Comparison of ENCODE assay signal across 9 mouse cellular contexts in genomic region chr6:140337083-140337491, GRCm38 (mm10).
A peak's percentile ranks its signal among the peaks of the same experiment; 100 is the strongest.
DNase-seq lines count a peak whose midpoint lies in the region; ATAC-seq lines count a peak whose summit lies in the region.
"Had no signal": no experiment of that assay in that cellular context is flagged by ENCODE, and none has a peak within 500 bp of the region (broad histone marks: within the 10 kb centered on the region; RNA-seq: fewer than 3 reads in every experiment).

No protein-coding gene starts in this region.

- 0 out of 2 replicates have a peak, but pooled peaks have one; percentile 35 for ATAC-seq in hindbrain, embryonic 15.5 days (ENCODE audit: low FRiP score, low read depth)
- ATAC-seq in neural tube, embryonic 15.5 days (ENCODE audit: low FRiP score): no peak

- no peaks in the 10 kb centered on the region for H3K9me3 ChIP-seq in embryonic facial prominence, embryonic 10.5 days
- H3K9me3 ChIP-seq in hindbrain, embryonic 15.5 days: no peaks in the 10 kb centered on the region
- H3K9me3 ChIP-seq in neural tube, embryonic 15.5 days (replicated peaks): no peaks in the 10 kb centered on the region

- H3K27ac ChIP-seq in embryonic facial prominence, embryonic 10.5 days (replicated peaks): peak overlapping the region; percentile 86
- 0 out of 2 replicates have a peak overlapping the region, but pooled peaks have one; percentile 41 for H3K27ac ChIP-seq in hindbrain, embryonic 15.5 days (replicated peaks)
- 0 out of 2 replicates have a peak overlapping the region, but pooled peaks have one; percentile 13 for H3K27ac ChIP-seq in neural tube, embryonic 15.5 days (replicated peaks)
- H3K27ac ChIP-seq: left cerebral cortex, adult 2 months had no signal

- H3K36me3 ChIP-seq in embryonic facial prominence, embryonic 10.5 days (replicated peaks): no peaks in the 10 kb centered on the region
- no peaks in the 10 kb centered on the region for H3K36me3 ChIP-seq in hindbrain, embryonic 15.5 days
- no peaks in the 10 kb centered on the region for H3K36me3 ChIP-seq in neural tube, embryonic 15.5 days

- H3K9ac ChIP-seq in hindbrain, embryonic 15.5 days: no peak overlapping the region
- no peak overlapping the region for H3K9ac ChIP-seq in neural tube, embryonic 15.5 days (replicated peaks)

- H3K4me2 ChIP-seq in hindbrain, embryonic 15.5 days: 0 out of 2 replicates have a peak overlapping the region, but pooled peaks have one; percentile 48
- H3K4me2 ChIP-seq in neural tube, embryonic 15.5 days: peak overlapping the region; percentile 49; the same call in 1 of the 2 replicates

- peak; percentile 46 to 63 for DNase-seq in kidney, postnatal 4 days
- no peak for DNase-seq in kidney, adult 9 months
- DNase-seq in embryonic facial prominence, embryonic 10.5 days (ENCODE audit: low spot score): peak; percentile 61
- no peak for DNase-seq in adrenal gland, adult 2 months
- DNase-seq in cerebellum, postnatal 36 days: no peak
- no peak for DNase-seq in left cerebral cortex, adult 9 months (ENCODE audit: low spot score in 2 of 2)

- H3K4me1 ChIP-seq in embryonic facial prominence, embryonic 10.5 days: peaks cover 47% of the 10 kb centered on the region
- peaks cover 23% of the 10 kb centered on the region for H3K4me1 ChIP-seq in hindbrain, embryonic 15.5 days (replicated peaks)
- H3K4me1 ChIP-seq in neural tube, embryonic 15.5 days: peaks cover 28% of the 10 kb centered on the region

- no peaks in the 10 kb centered on the region for H3K27me3 ChIP-seq in embryonic facial prominence, embryonic 10.5 days (replicated peaks; ENCODE audit: low read depth, poor library complexity, severe bottlenecking)
- no peaks in the 10 kb centered on the region for H3K27me3 ChIP-seq in hindbrain, embryonic 15.5 days
- no peaks in the 10 kb centered on the region for H3K27me3 ChIP-seq in neural tube, embryonic 15.5 days (replicated peaks)

- peak overlapping the region; percentile 28; the same call in 1 of the 2 replicates for H3K4me3 ChIP-seq in embryonic facial prominence, embryonic 10.5 days
- no peak overlapping the region for H3K4me3 ChIP-seq in hindbrain, embryonic 15.5 days
- H3K4me3 ChIP-seq in neural tube, embryonic 15.5 days (replicated peaks): no peak overlapping the region

- WGBS in embryonic facial prominence, embryonic 10.5 days: 0% methylated on average over 3 of the region's 3 CpGs
- 0% methylated on average over 3 of the region's 3 CpGs for WGBS in hindbrain, embryonic 15.5 days
- WGBS in neural tube, embryonic 15.5 days: 9% methylated on average over 3 of the region's 3 CpGs

Comparison
In these comparisons a context has a peak if more than half of its experiments do, and no peak if none do; other contexts are left out.
1. DNase-seq: peak in kidney, postnatal 4 days (2 of 2) and embryonic facial prominence, embryonic 10.5 days (single experiment); none in kidney, adult 9 months (single experiment), adrenal gland, adult 2 months (single experiment), cerebellum, postnatal 36 days (0 of 2) and left cerebral cortex, adult 9 months (0 of 2).
2. H3K27ac ChIP-seq: peak in every context shown above with its lines; median percentile 86 in embryonic facial prominence, embryonic 10.5 days; 41 in hindbrain, embryonic 15.5 days; 13 in neural tube, embryonic 15.5 days.